Mouse (Mus musculus) urinary bladder, postnatal 10 days (tissue): ENCODE measurements around the gene Lrrn3.

ENCODE experiments used
- DNase-seq: peaks from one replicate; pipeline ENCODE4 v3.0.0; 2022; ENCODE audit warnings: low spot score

Lrrn3 gene

GRCm38 (mm10) chr12:41486331-41486730 lies at the start of gene Lrrn3:
Gene Lrrn3 (minus strand): TSS chr12:41486431.
- DNase-seq: no peak

- no peak for DNase-seq
These were observed 42.2 kb upstream of the Lrrn3 start for GRCm38 (mm10) chr12:41528410-41528809.

GRCm38 (mm10) chr12:41526688-41527087 lies 40.5 kb upstream of the Lrrn3 start:
- DNase-seq: no peak

- no peak for DNase-seq
These were observed 35.4 kb upstream of the Lrrn3 start for GRCm38 (mm10) chr12:41521671-41522070.

GRCm38 (mm10) chr12:41520326-41520725 lies 34.1 kb upstream of the Lrrn3 start:
- no peak for DNase-seq

GRCm38 (mm10) chr12:41518897-41519296 lies 32.7 kb upstream of the Lrrn3 start:
- DNase-seq: no peak

GRCm38 (mm10) chr12:41510588-41510987 lies 24.4 kb upstream of the Lrrn3 start:
- DNase-seq: no peak

GRCm38 (mm10) chr12:41508610-41509009 lies 22.4 kb upstream of the Lrrn3 start:
- no peak for DNase-seq

- no peak for DNase-seq
These were observed 14.0 kb upstream of the Lrrn3 start for GRCm38 (mm10) chr12:41500049-41500820.

GRCm38 (mm10) chr12:41494620-41495019 lies 8.4 kb upstream of the Lrrn3 start:
- no peak for DNase-seq

- DNase-seq: no peak
These were observed 774 bp upstream of the Lrrn3 start for GRCm38 (mm10) chr12:41487005-41487404.

- no peak for DNase-seq
These were observed 567 bp downstream of the Lrrn3 start for GRCm38 (mm10) chr12:41485512-41486215.

- DNase-seq: no peak
These were observed 1.3 kb downstream of the Lrrn3 start for GRCm38 (mm10) chr12:41484689-41485511.

GRCm38 (mm10) chr12:41483593-41484451 lies 2.4 kb downstream of the Lrrn3 start:
- DNase-seq: no peak

GRCm38 (mm10) chr12:41483091-41483592 lies 3.1 kb downstream of the Lrrn3 start:
- DNase-seq: no peak

- no peak for DNase-seq
These were observed 4.7 kb downstream of the Lrrn3 start for GRCm38 (mm10) chr12:41481486-41481885.

- DNase-seq: no peak
These were observed 17.0 kb downstream of the Lrrn3 start for GRCm38 (mm10) chr12:41469096-41469801.

- no peak for DNase-seq
These were observed 17.7 kb downstream of the Lrrn3 start for GRCm38 (mm10) chr12:41468374-41468991.

- DNase-seq: no peak
These were observed 47.8 kb downstream of the Lrrn3 start for GRCm38 (mm10) chr12:41438446-41438845.
